Comparison of ENCODE assay signal across 15 mouse cellular contexts in genomic region chr12:112764141-112764540, GRCm38 (mm10). TPM values are rescaled to one million over a fixed set of nuclear protein-coding genes. Genes with fewer than 3 reads are reported as not detected.
DNase-seq lines count a peak whose midpoint lies in the region; ATAC-seq and TF ChIP-seq lines count a peak whose summit lies in the region.
"Had no signal": no experiment of that assay in that cellular context is flagged by ENCODE, and none has a peak within 500 bp of the region (broad histone marks: within the 10 kb centered on the region; RNA-seq: fewer than 3 reads in every experiment).

No protein-coding gene starts in this region.

- no peak overlapping the region for H3K27ac ChIP-seq in bone marrow macrophage, adult 2 months (ENCODE audit: insufficient read depth, low read depth, low read length)
- H3K27ac ChIP-seq: forebrain, embryonic 12.5 days; heart, adult 2 months; hindbrain, embryonic 13.5 days; limb, embryonic 13.5 days; liver, embryonic 14.5 days had no signal

- TF ChIP-seq POLR2A in bone marrow macrophage, adult 2 months (IDR thresholded peaks at IDR 0.05; ENCODE audit: borderline replicate concordance, low read depth, low read length) = no peak

- no peak for TF ChIP-seq CTCF in bone marrow macrophage, adult 2 months (IDR thresholded peaks at IDR 0.05; ENCODE audit: low read depth, low read length)

- peak; percentile 4 for DNase-seq in cerebellum, postnatal 25 days
- DNase-seq in cerebellum, adult 11-12 months = no peak
- peak; percentile 8 to 58 for DNase-seq in spleen, postnatal 4 days (ENCODE audit: low spot score in 2 of 2)
- DNase-seq in spleen, adult 12 weeks (ENCODE audit: low spot score) = no peak
- DNase-seq in adrenal gland, adult 18-20 months (ENCODE audit: low spot score in 2 of 2) = peak; percentile 26 to 46
- DNase-seq: cerebellum, adult 9-10 months; kidney, adult 9 months had no signal

- 0 out of 2 replicates have a peak overlapping the region, but pooled peaks have one; percentile 38 for H3K4me3 ChIP-seq in bone marrow macrophage, adult 2 months (ENCODE audit: insufficient read depth, low read length)
- H3K4me3 ChIP-seq: forebrain, embryonic 12.5 days; heart, adult 2 months; hindbrain, embryonic 13.5 days; limb, embryonic 13.5 days had no signal

- peaks cover 13% of the 10 kb centered on the region for H3K4me1 ChIP-seq in bone marrow macrophage, adult 2 months (ENCODE audit: control insufficient read depth, insufficient read depth, low read length)
- H3K4me1 ChIP-seq: hindbrain, embryonic 13.5 days; limb, embryonic 13.5 days had no signal

- ATAC-seq in activated CD4-positive, CD25-positive, alpha-beta regulatory T cell, adult 4 months = no peak

RNA-seq across cellular contexts. Expression of gene Pld4, which starts 3.7 kb away (rescaled TPM):
- 10 to 100 TPM; 11.2 to 18.1 TPM for total RNA-seq in adrenal gland, adult 18-20 months (2021)
- 1,067 and 1,170 TPM in 2 replicates for polyA plus RNA-seq in bone marrow macrophage, adult 2 months (2012; ENCODE audit: insufficient read depth, insufficient read length, missing spikeins)
- polyA plus RNA-seq in activated CD4-positive, CD25-positive, alpha-beta regulatory T cell, adult 4 months (2017; shearing (Covaris generic)) = 1 to 10 TPM in 1 of 2 experiments, under 1 TPM in 1; 0.50 to 4.7 TPM

RNA-seq across cellular contexts. Expression of gene Ahnak2, which starts 38.3 kb away (rescaled TPM):
- 1 to 10 TPM; 4.2 to 9.4 TPM for total RNA-seq in adrenal gland, adult 18-20 months (2021)
- 27.3 TPM in 2 replicates for polyA plus RNA-seq in bone marrow macrophage, adult 2 months (2012; ENCODE audit: insufficient read depth, insufficient read length, missing spikeins)
- not detected for polyA plus RNA-seq in activated CD4-positive, CD25-positive, alpha-beta regulatory T cell, adult 4 months (2017; shearing (Covaris generic))

RNA-seq across cellular contexts. Expression of gene Cep170b, which starts 43.9 kb away (rescaled TPM):
- total RNA-seq in adrenal gland, adult 18-20 months (2021) = 10 to 100 TPM; 36.4 to 48.5 TPM
- 8.5 and 17.7 TPM in 2 replicates for polyA plus RNA-seq in bone marrow macrophage, adult 2 months (2012; ENCODE audit: insufficient read depth, insufficient read length, missing spikeins)
- 1 to 10 TPM; 2.3 to 2.5 TPM for polyA plus RNA-seq in activated CD4-positive, CD25-positive, alpha-beta regulatory T cell, adult 4 months (2017; shearing (Covaris generic))
- total RNA-seq: monocyte, adult 5-6 weeks had no signal

RNA-seq across cellular contexts. Expression of gene Clba1, which starts 44.6 kb away (rescaled TPM):
- total RNA-seq in adrenal gland, adult 18-20 months (2021) = 1 to 10 TPM; 6.3 to 6.8 TPM
- 2.0 and 2.1 TPM in 2 replicates for polyA plus RNA-seq in bone marrow macrophage, adult 2 months (2012; ENCODE audit: insufficient read depth, insufficient read length, missing spikeins)
- polyA plus RNA-seq in activated CD4-positive, CD25-positive, alpha-beta regulatory T cell, adult 4 months (2017; shearing (Covaris generic)) = under 1 TPM in 1 of 2 experiments, not detected in 1; 0.24 TPM
- total RNA-seq: monocyte, adult 5-6 weeks had no signal

Comparison
In these comparisons a context has a peak if more than half of its experiments do, and no peak if none do; other contexts are left out.
1. DNase-seq: peak in cerebellum, postnatal 25 days (2 of 2), spleen, postnatal 4 days (2 of 2) and adrenal gland, adult 18-20 months (2 of 2); none in cerebellum, adult 11-12 months (single experiment) and spleen, adult 12 weeks (single experiment).
2. RNA of gene Pld4, which starts 3.7 kb away (polyA plus RNA-seq): 1,067 to 1,170 TPM in bone marrow macrophage, adult 2 months; 0.50 to 4.7 TPM in activated CD4-positive, CD25-positive, alpha-beta regulatory T cell, adult 4 months; every median in the first group is over 100 times any median in the second.
3. RNA of gene Ahnak2, which starts 38.3 kb away (polyA plus RNA-seq): 27.3 TPM in bone marrow macrophage, adult 2 months; not detected in activated CD4-positive, CD25-positive, alpha-beta regulatory T cell, adult 4 months; every median in the first group is over 10 times any median in the second.